ENCODE assay signal across 16 mouse cellular contexts in the genomic region with DNA sequence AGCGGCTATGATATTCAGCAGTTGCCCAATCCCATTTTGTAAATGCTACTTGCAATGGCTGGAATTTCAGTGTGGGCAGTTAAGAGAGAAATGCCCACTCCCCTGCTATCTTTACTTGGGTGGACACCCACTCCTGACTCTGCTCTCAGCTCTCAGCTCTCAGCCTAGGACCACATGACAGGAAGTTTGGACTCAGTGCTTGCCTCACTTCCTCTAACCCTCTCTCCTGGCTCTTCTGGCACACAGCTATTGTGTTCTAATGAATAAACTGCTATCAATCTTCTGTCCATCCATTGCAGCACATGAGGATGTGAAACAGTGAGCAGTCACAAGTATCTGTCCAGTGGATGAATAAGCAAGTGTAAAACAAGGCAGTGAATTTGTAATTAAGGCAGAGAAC. TPM values are rescaled to one million over a fixed set of nuclear protein-coding genes. Genes with fewer than 3 reads are reported as not detected.
DNase-seq lines count a peak whose midpoint lies in the region; ATAC-seq and TF ChIP-seq lines count a peak whose summit lies in the region.
"Had no signal": no experiment of that assay in that cellular context is flagged by ENCODE, and none has a peak within 500 bp of the region (broad histone marks: within the 10 kb centered on the region; RNA-seq: fewer than 3 reads in every experiment).

No protein-coding gene starts in this region.

- TF ChIP-seq EP300 in heart, adult 2 months (IDR thresholded peaks at IDR 0.05; ENCODE audit: insufficient read depth, low read depth, low read length): no peak

- H3K4me2 ChIP-seq in heart, embryonic 14.5 days (ENCODE audit: low read length): no peak overlapping the region
- no peak overlapping the region for H3K4me2 ChIP-seq in intestine, postnatal 0 days (replicated peaks; ENCODE audit: low read depth)
- no peak overlapping the region for H3K4me2 ChIP-seq in hindbrain, postnatal 0 days (ENCODE audit: low read depth, low read length)
- H3K4me2 ChIP-seq: embryonic facial prominence, embryonic 13.5 days had no signal

- H3K9me3 ChIP-seq in heart, embryonic 14.5 days (ENCODE audit: control insufficient read depth, low read length): no peaks in the 10 kb centered on the region
- no peaks in the 10 kb centered on the region for H3K9me3 ChIP-seq in intestine, postnatal 0 days (ENCODE audit: control insufficient read depth)
- H3K9me3 ChIP-seq in hindbrain, postnatal 0 days (ENCODE audit: low read length): no peaks in the 10 kb centered on the region
- H3K9me3 ChIP-seq: embryonic facial prominence, embryonic 13.5 days had no signal

- 68% methylated on average over 1 of the region's 1 CpGs for WGBS in heart, embryonic 14.5 days
- whole genome bisulfite sequencing in heart, adult 2 months: 93% methylated on average over 1 of the region's 1 CpGs
- WGBS in intestine, postnatal 0 days: 61% methylated on average over 1 of the region's 1 CpGs
- WGBS in hindbrain, postnatal 0 days: 81% methylated on average over 1 of the region's 1 CpGs

- peak overlapping the region; percentile 49 to 55; a peak in 2 of 4 replicates for H3K27ac ChIP-seq in heart, embryonic 14.5 days (replicated peaks in 1 of 2; ENCODE audit: control insufficient read depth in 1 of 2, insufficient read depth in 1 of 2, low read depth in 2 of 2, low read length in 2 of 2)
- no peak overlapping the region for H3K27ac ChIP-seq in heart, adult 2 months
- H3K27ac ChIP-seq in intestine, postnatal 0 days (ENCODE audit: low read depth, low read length): peak overlapping the region; percentile 77
- H3K27ac ChIP-seq in hindbrain, postnatal 0 days: no peak overlapping the region
- H3K27ac ChIP-seq: embryonic facial prominence, embryonic 13.5 days had no signal

- TF ChIP-seq POLR2A in heart, adult 2 months (IDR thresholded peaks at IDR 0.05; ENCODE audit: insufficient read depth, low read depth, low read length): no peak

- intact Hi-C loops in heart, adult 2 months (cut with DNase I): no loop called here

- peak overlapping the region; percentile 3; the same call in 1 of the 2 replicates for H3K9ac ChIP-seq in heart, embryonic 14.5 days (ENCODE audit: low read length)
- H3K9ac ChIP-seq in heart, adult 2 months (ENCODE audit: low read depth, low read length): no peak overlapping the region
- H3K9ac ChIP-seq in intestine, postnatal 0 days (ENCODE audit: low read depth, low read length): no peak overlapping the region
- no peak overlapping the region for H3K9ac ChIP-seq in hindbrain, postnatal 0 days (replicated peaks; ENCODE audit: low read length)
- H3K9ac ChIP-seq: embryonic facial prominence, embryonic 13.5 days; forebrain, postnatal 0 days had no signal

- H3K79me2 ChIP-seq in heart, adult 2 months (replicated peaks; ENCODE audit: control insufficient read depth, insufficient read depth, low read length): peaks cover 15% of the 10 kb centered on the region

- ATAC-seq in heart, embryonic 14.5 days (ENCODE audit: insufficient number of reproducible peaks, insufficient read depth, low FRiP score, low read depth): no peak
- no peak for ATAC-seq in intestine, postnatal 0 days
- peak; percentile 76 for ATAC-seq in megakaryocyte progenitor cell, adult 5-6 weeks (replicated peaks; ENCODE audit: poor library complexity)
- no peak for ATAC-seq in hindbrain, postnatal 0 days
- ATAC-seq: forebrain, postnatal 0 days had no signal

- H3K4me1 ChIP-seq in heart, embryonic 14.5 days (ENCODE audit: control insufficient read depth in 2 of 2, insufficient read depth in 2 of 2, low read length in 2 of 2): peaks cover 14 to 45% of the 10 kb centered on the region in 2 experiments
- H3K4me1 ChIP-seq in heart, adult 2 months (ENCODE audit: control insufficient read depth, insufficient read depth, low read length): peaks cover 14% of the 10 kb centered on the region
- peaks cover 15% of the 10 kb centered on the region for H3K4me1 ChIP-seq in intestine, postnatal 0 days (replicated peaks; ENCODE audit: control insufficient read depth, insufficient read depth, low read length)
- no peaks in the 10 kb centered on the region for H3K4me1 ChIP-seq in hindbrain, postnatal 0 days (ENCODE audit: insufficient read depth, low read length)

- no peaks in the 10 kb centered on the region for H3K27me3 ChIP-seq in heart, embryonic 14.5 days (ENCODE audit: control insufficient read depth, insufficient read depth, low read length)
- H3K27me3 ChIP-seq in heart, adult 2 months (ENCODE audit: control insufficient read depth, insufficient read depth, low read length): no peaks in the 10 kb centered on the region
- no peaks in the 10 kb centered on the region for H3K27me3 ChIP-seq in intestine, postnatal 0 days (replicated peaks; ENCODE audit: control insufficient read depth, insufficient read depth, low read length)
- no peaks in the 10 kb centered on the region for H3K27me3 ChIP-seq in hindbrain, postnatal 0 days (ENCODE audit: insufficient read depth, low read length)
- H3K27me3 ChIP-seq: embryonic facial prominence, embryonic 13.5 days had no signal

- no peak for DNase-seq in heart, adult 2 months
- peak; percentile 33 for DNase-seq in adipocyte (ENCODE audit: low spot score)
- DNase-seq in layer of hippocampus, adult 9-11 months: no peak
- no peak for DNase-seq in hindbrain, postnatal 0 days (ENCODE audit: low spot score)
- DNase-seq: cerebellum, adult 9-10 months; forebrain, postnatal 0 days; kidney, adult 8-10 months; right cerebral cortex, postnatal 4 days; thymus, adult 2 months had no signal

- H3K36me3 ChIP-seq in heart, embryonic 14.5 days (ENCODE audit: control insufficient read depth, insufficient read depth, low read length): peaks cover 10% of the 10 kb centered on the region; the same call in 1 of the 2 replicates
- H3K36me3 ChIP-seq in heart, adult 2 months (ENCODE audit: control insufficient read depth, insufficient read depth, low read length): peaks cover 12% of the 10 kb centered on the region; the same call in 1 of the 2 replicates
- no peaks in the 10 kb centered on the region for H3K36me3 ChIP-seq in intestine, postnatal 0 days (ENCODE audit: control insufficient read depth, insufficient read depth)
- H3K36me3 ChIP-seq in hindbrain, postnatal 0 days (ENCODE audit: insufficient read depth, low read length): no peaks in the 10 kb centered on the region

- no peak overlapping the region for H3K4me3 ChIP-seq in heart, embryonic 14.5 days (ENCODE audit: control insufficient read depth in 1 of 2, insufficient read depth in 1 of 2, low read depth in 1 of 2, low read length in 2 of 2)
- no peak overlapping the region for H3K4me3 ChIP-seq in heart, adult 2 months
- H3K4me3 ChIP-seq in intestine, postnatal 0 days (ENCODE audit: low read depth, low read length): no peak overlapping the region
- H3K4me3 ChIP-seq in hindbrain, postnatal 0 days (ENCODE audit: low read length): no peak overlapping the region
- H3K4me3 ChIP-seq: embryonic facial prominence, embryonic 13.5 days had no signal

- no peak for TF ChIP-seq CTCF in heart, adult 2 months (IDR thresholded peaks at IDR 0.05)
- TF ChIP-seq CTCF in intestine, postnatal 0 days (IDR thresholded peaks at IDR 0.05; ENCODE audit: low read depth): no peak
- TF ChIP-seq CTCF in hindbrain, postnatal 0 days (IDR thresholded peaks at IDR 0.05; ENCODE audit: low read depth): no peak

RNA-seq across cellular contexts. Expression of a gene that starts 13.5 kb away (rescaled TPM):
- 71.4 and 74.0 TPM in 2 replicates for polyA plus RNA-seq in heart, embryonic 14.5 days (2014; fragmentation: Nextera tagmentation; extraction: Ambion mirVana)
- 10 to 100 TPM; 16.5 to 18.1 TPM for total RNA-seq in heart, adult 2 months (2021)
- 7.5 and 18.7 TPM in 2 replicates for polyA plus RNA-seq in heart, adult 2 months (2012; rRNA removed)
- polyA plus RNA-seq in intestine, postnatal 0 days (2015; fragmentation: Nextera tagmentation; extraction: Ambion mirVana): 99.6 and 101 TPM in 2 replicates
- total RNA-seq in megakaryocyte progenitor cell, adult 5-6 weeks (2015): 143 and 147 TPM in 2 replicates
- 167 TPM in 2 replicates for total RNA-seq in megakaryocyte progenitor cell, adult 5-6 weeks (2017)
- total RNA-seq in hindbrain, postnatal 0 days (2014; rRNA removed): 61.0 and 66.6 TPM in 2 replicates
- polyA plus RNA-seq in hindbrain, postnatal 0 days (2015; fragmentation: Nextera tagmentation; extraction: Ambion mirVana): 97.9 and 100 TPM in 2 replicates

RNA-seq across cellular contexts. Expression of a gene that starts 22.2 kb away (rescaled TPM):
- 0.24 TPM in 1 of 2 replicates, not detected in the other for polyA plus RNA-seq in heart, embryonic 14.5 days (2014; fragmentation: Nextera tagmentation; extraction: Ambion mirVana)
- total RNA-seq in heart, adult 2 months (2021): not detected
- 0.04 TPM in 1 of 2 replicates, not detected in the other for polyA plus RNA-seq in heart, adult 2 months (2012; rRNA removed)
- 0.05 and 0.13 TPM in 2 replicates for polyA plus RNA-seq in intestine, postnatal 0 days (2015; fragmentation: Nextera tagmentation; extraction: Ambion mirVana)
- not detected in 2 replicates for total RNA-seq in megakaryocyte progenitor cell, adult 5-6 weeks (2015)
- total RNA-seq in megakaryocyte progenitor cell, adult 5-6 weeks (2017): not detected in 2 replicates
- 12.2 and 12.4 TPM in 2 replicates for total RNA-seq in hindbrain, postnatal 0 days (2014; rRNA removed)
- 6.1 and 6.8 TPM in 2 replicates for polyA plus RNA-seq in hindbrain, postnatal 0 days (2015; fragmentation: Nextera tagmentation; extraction: Ambion mirVana)
- total RNA-seq: hematopoietic stem cell, adult 5-6 weeks had no signal
- polyA plus RNA-seq: thymus, adult 2 months had no signal

RNA-seq across cellular contexts. Expression of a gene that starts 39.9 kb away (rescaled TPM):
- polyA plus RNA-seq in heart, embryonic 14.5 days (2014; fragmentation: Nextera tagmentation; extraction: Ambion mirVana): 0.59 and 0.73 TPM in 2 replicates
- under 1 TPM in 1 of 2 experiments, not detected in 1; 0.11 TPM for total RNA-seq in heart, adult 2 months (2021)
- not detected in 2 replicates for polyA plus RNA-seq in heart, adult 2 months (2012; rRNA removed)
- polyA plus RNA-seq in intestine, postnatal 0 days (2015; fragmentation: Nextera tagmentation; extraction: Ambion mirVana): 0.43 and 0.80 TPM in 2 replicates
- total RNA-seq in megakaryocyte progenitor cell, adult 5-6 weeks (2015): 0.72 and 1.8 TPM in 2 replicates
- total RNA-seq in megakaryocyte progenitor cell, adult 5-6 weeks (2017): 1.0 and 2.0 TPM in 2 replicates
- total RNA-seq in hindbrain, postnatal 0 days (2014; rRNA removed): not detected in 2 replicates
- polyA plus RNA-seq in hindbrain, postnatal 0 days (2015; fragmentation: Nextera tagmentation; extraction: Ambion mirVana): 0.10 and 0.25 TPM in 2 replicates
- total RNA-seq: layer of hippocampus, postnatal 10 days; midbrain, postnatal 0 days had no signal

RNA-seq across cellular contexts. Expression of a gene that starts 46.0 kb away (rescaled TPM):
- polyA plus RNA-seq in heart, embryonic 14.5 days (2014; fragmentation: Nextera tagmentation; extraction: Ambion mirVana): 15.3 and 20.3 TPM in 2 replicates
- 1 to 10 TPM; 4.1 to 4.6 TPM for total RNA-seq in heart, adult 2 months (2021)
- 25.9 and 26.3 TPM in 2 replicates for polyA plus RNA-seq in heart, adult 2 months (2012; rRNA removed)
- 17.6 and 18.2 TPM in 2 replicates for polyA plus RNA-seq in intestine, postnatal 0 days (2015; fragmentation: Nextera tagmentation; extraction: Ambion mirVana)
- 52.9 and 63.6 TPM in 2 replicates for total RNA-seq in megakaryocyte progenitor cell, adult 5-6 weeks (2015)
- 33.9 and 48.4 TPM in 2 replicates for total RNA-seq in megakaryocyte progenitor cell, adult 5-6 weeks (2017)
- total RNA-seq in hindbrain, postnatal 0 days (2014; rRNA removed): 56.6 and 58.4 TPM in 2 replicates
- 40.3 and 43.2 TPM in 2 replicates for polyA plus RNA-seq in hindbrain, postnatal 0 days (2015; fragmentation: Nextera tagmentation; extraction: Ambion mirVana)

RNA-seq across cellular contexts. Expression of a gene that starts 53.7 kb away (rescaled TPM):
- polyA plus RNA-seq in heart, embryonic 14.5 days (2014; fragmentation: Nextera tagmentation; extraction: Ambion mirVana): 2.6 and 2.9 TPM in 2 replicates
- total RNA-seq in heart, adult 2 months (2021): 10 to 100 TPM; 16.8 to 17.7 TPM
- 16.4 and 18.6 TPM in 2 replicates for polyA plus RNA-seq in heart, adult 2 months (2012; rRNA removed)
- 2.8 and 2.9 TPM in 2 replicates for polyA plus RNA-seq in intestine, postnatal 0 days (2015; fragmentation: Nextera tagmentation; extraction: Ambion mirVana)
- 1.3 and 1.8 TPM in 2 replicates for total RNA-seq in megakaryocyte progenitor cell, adult 5-6 weeks (2015)
- 2.3 and 3.6 TPM in 2 replicates for total RNA-seq in megakaryocyte progenitor cell, adult 5-6 weeks (2017)
- total RNA-seq in hindbrain, postnatal 0 days (2014; rRNA removed): 36.6 and 37.3 TPM in 2 replicates
- polyA plus RNA-seq in hindbrain, postnatal 0 days (2015; fragmentation: Nextera tagmentation; extraction: Ambion mirVana): 10.7 and 11.3 TPM in 2 replicates

Comparison
In these comparisons a context has a peak if more than half of its experiments do, and no peak if none do; other contexts are left out.
1. H3K27ac ChIP-seq: peak in heart, embryonic 14.5 days (2 of 2) and intestine, postnatal 0 days (single experiment); none in heart, adult 2 months (single experiment) and hindbrain, postnatal 0 days (single experiment).